Comparison of ENCODE assay signal across 18 mouse cellular contexts in the genomic region with DNA sequence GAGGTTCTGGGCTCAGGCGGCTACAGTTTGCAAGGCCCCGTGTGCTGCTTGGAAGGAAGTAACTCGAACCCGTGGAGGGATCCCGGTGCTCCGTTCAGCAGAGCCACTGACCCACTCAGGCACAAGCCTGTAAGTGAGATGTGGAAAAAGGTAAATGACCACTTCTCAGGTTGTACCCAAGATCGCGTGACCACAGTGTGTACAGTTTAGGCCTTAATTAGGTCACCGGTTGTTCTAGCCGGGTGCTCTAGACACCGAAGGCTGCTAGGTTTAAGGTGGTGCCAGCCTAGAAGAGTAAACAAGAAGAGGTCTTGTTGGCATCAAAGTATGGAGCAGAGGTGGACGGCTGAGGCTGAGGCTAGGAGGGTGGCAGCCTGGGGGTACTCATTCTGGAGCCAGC. TPM values are rescaled to one million over a fixed set of nuclear protein-coding genes. Genes with fewer than 3 reads are reported as not detected.
"Had no signal": no experiment of that assay in that cellular context is flagged by ENCODE, and none has a peak within 500 bp of the region (broad histone marks: within the 10 kb centered on the region; RNA-seq: fewer than 3 reads in every experiment).

No protein-coding gene starts in this region.

- H3K4me3 ChIP-seq: left cerebral cortex, adult 2 months; liver, embryonic 13.5 days; neural tube, embryonic 12.5 days; neural tube, embryonic 15.5 days; stomach, embryonic 15.5 days had no signal

- H3K9ac ChIP-seq: liver, embryonic 13.5 days; neural tube, embryonic 12.5 days; neural tube, embryonic 15.5 days; stomach, embryonic 15.5 days had no signal

- DNase-seq: layer of hippocampus, postnatal 36 days; liver, embryonic 13.5 days; lung, adult 2 months; lung, postnatal 14 days; lung, postnatal 4 days; midbrain, embryonic 14.5 days; retina, postnatal 1 day; right cerebral cortex, postnatal 25 days; spleen, adult 18-20 months; thymus, postnatal 25 days had no signal

- H3K36me3 ChIP-seq: liver, embryonic 13.5 days; neural tube, embryonic 12.5 days; neural tube, embryonic 15.5 days; stomach, embryonic 15.5 days had no signal

- H3K27me3 ChIP-seq: neural tube, embryonic 12.5 days; neural tube, embryonic 15.5 days; stomach, embryonic 15.5 days had no signal

- ATAC-seq: hindbrain, postnatal 0 days; inflammation-experienced regulatory T-cells, adult 6 months; intestine, embryonic 16.5 days had no signal

- H3K9me3 ChIP-seq: liver, embryonic 13.5 days; neural tube, embryonic 12.5 days; neural tube, embryonic 15.5 days; stomach, embryonic 15.5 days had no signal

- H3K4me1 ChIP-seq: liver, embryonic 13.5 days had no signal

- H3K27ac ChIP-seq: hindbrain, postnatal 0 days; left cerebral cortex, adult 2 months; liver, embryonic 13.5 days; neural tube, embryonic 12.5 days; neural tube, embryonic 15.5 days; stomach, embryonic 15.5 days had no signal

- H3K4me2 ChIP-seq: liver, embryonic 13.5 days; midbrain, embryonic 11.5 days; neural tube, embryonic 12.5 days; neural tube, embryonic 15.5 days; stomach, embryonic 15.5 days had no signal

RNA-seq across cellular contexts. Expression of a gene that starts 11.0 kb away (rescaled TPM):
- polyA plus RNA-seq: inflammation-experienced regulatory T-cells, adult 6 months had no signal
